Mouse (Mus musculus) midbrain, embryonic 13.5 days (tissue): ENCODE results near the gene Crybg1. TPM values are rescaled to one million over a fixed set of nuclear protein-coding genes. Genes with fewer than 3 reads are reported as not detected.

Source experiments
- ATAC-seq: fragments of 200-750 bp; cut with Nextera tagmentation; 2 replicates; pipeline ENCODE4 v1.8.0; 2017; ENCODE audit warnings: mild to moderate bottlenecking, moderate TSS enrichment, moderate library complexity
- H3K27ac ChIP-seq: fragments of 300-500 bp; sonication (generic); 2 replicates; pipeline ENCODE4 v1.5.1; 2015; ENCODE audit warnings: inconsistent platforms, mild to moderate bottlenecking, moderate library complexity
- H3K27me3 ChIP-seq: fragments of 300-500 bp; sonication (generic); 2 replicates; pipeline ENCODE4 v1.6.1; 2015; ENCODE audit warnings: mild to moderate bottlenecking, inconsistent platforms
- H3K36me3 ChIP-seq: fragments of 300-500 bp; sonication (generic); 2 replicates; pipeline ENCODE4 v1.6.1; 2015; ENCODE audit warnings: mild to moderate bottlenecking, inconsistent platforms
- H3K4me1 ChIP-seq: fragments of 300-500 bp; sonication (generic); replicated peaks from 2 replicates; pipeline ENCODE4 v1.6.1; 2015; ENCODE audit warnings: inconsistent platforms
- H3K4me2 ChIP-seq: fragments of 300-500 bp; sonication (generic); replicated peaks from 2 replicates; pipeline ENCODE4 v1.6.1; 2015; ENCODE audit warnings: moderate library complexity, mild to moderate bottlenecking, inconsistent platforms
- H3K4me3 ChIP-seq: fragments of 300-500 bp; sonication (generic); replicated peaks from 2 replicates; pipeline ENCODE4 v1.5.1; 2015; ENCODE audit warnings: mild to moderate bottlenecking, inconsistent platforms
- H3K9ac ChIP-seq: fragments of 300-500 bp; sonication (generic); replicated peaks from 2 replicates; pipeline ENCODE4 v1.6.1; 2015; ENCODE audit warnings: mild to moderate bottlenecking, inconsistent platforms
- H3K9me3 ChIP-seq: fragments of 300-500 bp; sonication (generic); 2 replicates; pipeline ENCODE4 v1.6.1; 2016; ENCODE audit warnings: mild to moderate bottlenecking, inconsistent platforms
- WGBS: fragments of 180-500 bp; shearing (Covaris S2); methylation state at CpG from one replicate; pipeline ENCODE4 v1.1.7; 2015; 5-methylcytosine and 5-hydroxymethylcytosine counted together
- polyA plus RNA-seq: library from polyadenylated mRNA; unstranded; fragments of >200 nt; fragmentation: Nextera tagmentation; extraction: Ambion mirVana; gene quantifications from 2 replicates; pipeline ENCODE4 v1.2.1, GENCODE M21; 2015

The Crybg1 gene
- polyA plus RNA-seq, 1 experiment from 2014 or later, result 0.34 TPM

DNA sequence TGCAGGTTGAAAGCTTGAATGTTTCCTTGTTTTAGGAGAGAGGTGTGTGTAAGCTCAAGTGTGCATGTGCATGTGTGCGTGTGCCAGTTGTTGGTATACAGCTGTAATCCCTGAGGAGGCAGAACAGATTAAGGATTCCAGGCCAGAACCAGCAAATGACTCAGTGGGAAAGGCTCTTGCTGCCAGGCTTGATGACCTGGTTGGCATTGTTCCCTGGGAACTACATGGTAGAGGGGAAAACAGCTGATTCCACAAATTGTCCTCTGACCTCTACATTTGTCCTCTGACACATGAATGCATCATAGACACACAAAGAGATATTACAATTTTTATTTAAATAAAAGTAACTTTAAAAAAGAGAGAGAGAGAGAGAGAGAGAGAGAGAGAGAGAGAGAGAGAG, 122.5 kb downstream of the Crybg1 start:
- Histone ChIP-seq H3K27ac (no peak overlapping the region), H3K9ac (no peak overlapping the region), H3K4me3 (no peak overlapping the region), H3K27me3 (no peaks in the 10 kb centered on the region), H3K4me1 (no peaks in the 10 kb centered on the region), H3K4me2 (no peak overlapping the region), H3K9me3 (no peaks in the 10 kb centered on the region), H3K36me3 (no peaks in the 10 kb centered on the region)
- 88% methylated on average over 1 of the region's 1 CpGs for WGBS
- ATAC-seq, result no peak

DNA sequence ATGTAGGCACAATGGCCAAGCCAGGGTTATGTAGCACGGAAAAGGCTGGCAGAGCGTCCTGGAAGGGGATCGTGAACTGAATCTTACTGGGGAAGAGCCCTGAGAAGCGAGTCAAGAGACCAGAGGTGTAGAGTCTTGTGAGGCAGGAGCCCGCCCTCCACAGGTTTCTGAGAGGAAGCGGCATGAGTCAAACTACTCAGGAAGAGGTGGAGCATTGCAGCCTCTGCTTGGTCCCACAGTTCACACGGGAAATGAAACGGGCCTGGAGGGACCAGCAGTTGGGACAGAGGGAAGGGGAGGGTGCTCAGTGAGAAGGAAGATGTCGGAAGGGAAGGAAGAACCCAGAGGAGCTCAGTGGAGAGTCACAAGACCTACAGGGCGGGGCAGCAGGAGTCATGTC, 123.9 kb downstream of the Crybg1 start:
- no peak for ATAC-seq
- Histone ChIP-seq H3K4me3 (no peak overlapping the region), H3K4me1 (no peaks in the 10 kb centered on the region), H3K27me3 (no peaks in the 10 kb centered on the region), H3K36me3 (no peaks in the 10 kb centered on the region), H3K9ac (no peak overlapping the region), H3K27ac (no peak overlapping the region), H3K4me2 (no peak overlapping the region), H3K9me3 (no peaks in the 10 kb centered on the region)
- WGBS, result 73% methylated on average over 10 of the region's 10 CpGs

- Histone ChIP-seq H3K4me3 (no peak overlapping the region), H3K27ac (no peak overlapping the region), H3K9me3 (no peaks in the 10 kb centered on the region), H3K36me3 (no peaks in the 10 kb centered on the region), H3K9ac (no peak overlapping the region), H3K4me2 (no peak overlapping the region), H3K27me3 (no peaks in the 10 kb centered on the region), H3K4me1 (no peaks in the 10 kb centered on the region)
- WGBS, result 79% methylated on average over 4 of the region's 4 CpGs
- ATAC-seq, result no peak
These were observed 128.5 kb downstream of the Crybg1 start for GRCm38 (mm10) chr10:44020141-44020540.

DNA sequence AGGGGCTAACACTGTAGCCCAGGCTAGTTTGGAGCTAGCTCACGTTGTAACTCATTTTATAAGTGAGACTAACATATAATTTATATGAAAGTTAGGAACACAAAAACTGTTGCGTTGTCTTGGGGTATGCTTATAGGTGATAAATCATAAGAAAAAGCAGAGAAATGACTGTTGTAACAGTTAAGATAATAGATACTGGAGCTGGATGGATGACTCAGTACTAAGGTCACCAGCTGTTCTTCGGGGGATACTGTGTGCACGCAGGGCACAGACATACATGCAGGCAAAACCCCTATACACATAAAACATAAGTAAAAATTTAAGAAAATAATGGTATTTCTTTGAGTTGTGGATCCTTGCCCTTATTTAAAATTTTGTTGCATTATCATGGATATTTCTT, 130.1 kb downstream of the Crybg1 start:
- Histone ChIP-seq H3K4me2 (no peak overlapping the region), H3K27me3 (no peaks in the 10 kb centered on the region), H3K9me3 (no peaks in the 10 kb centered on the region), H3K9ac (no peak overlapping the region), H3K4me1 (no peaks in the 10 kb centered on the region), H3K27ac (no peak overlapping the region), H3K36me3 (no peaks in the 10 kb centered on the region), H3K4me3 (no peak overlapping the region)
- 92% methylated on average over 4 of the region's 4 CpGs for WGBS
- no peak for ATAC-seq

GRCm38 (mm10) chr10:44015631-44016030, 133.0 kb downstream of the Crybg1 start:
- no peak for ATAC-seq
- 81% methylated on average over 2 of the region's 2 CpGs for WGBS
- Histone ChIP-seq H3K4me1 (no peaks in the 10 kb centered on the region), H3K4me2 (no peak overlapping the region), H3K27ac (no peak overlapping the region), H3K36me3 (no peaks in the 10 kb centered on the region), H3K27me3 (no peaks in the 10 kb centered on the region), H3K9me3 (no peaks in the 10 kb centered on the region), H3K4me3 (no peak overlapping the region), H3K9ac (no peak overlapping the region)

DNA sequence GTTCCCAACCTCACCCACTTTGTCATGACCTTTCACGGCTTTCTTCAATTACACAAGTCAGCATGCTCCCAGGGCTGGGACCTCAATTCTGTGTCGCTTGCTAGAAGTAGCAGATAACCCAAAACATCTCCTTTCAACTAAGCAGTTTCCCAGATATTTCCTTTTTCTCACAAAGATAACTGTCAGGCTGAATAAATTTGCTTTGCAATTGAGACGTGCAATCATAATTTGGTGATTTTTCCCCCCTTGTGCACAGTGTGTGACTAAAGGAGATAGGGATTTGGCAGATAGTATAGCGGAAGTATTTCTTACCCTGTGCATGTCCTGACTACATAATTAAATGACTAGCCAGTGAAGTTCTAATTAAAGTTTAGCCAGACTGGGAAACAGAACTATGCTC, 134.8 kb downstream of the Crybg1 start:
- H3K4me3 ChIP-seq, result no peak overlapping the region
- H3K27me3 ChIP-seq, result peaks cover 4% of the 10 kb centered on the region; the same call in 1 of the 2 replicates
- ATAC-seq, result no peak
- no peak overlapping the region for H3K9ac ChIP-seq
- H3K9me3 ChIP-seq, result no peaks in the 10 kb centered on the region
- no peaks in the 10 kb centered on the region for H3K4me1 ChIP-seq
- 63% methylated on average over 4 of the region's 4 CpGs for WGBS
- H3K36me3 ChIP-seq, result no peaks in the 10 kb centered on the region
- H3K4me2 ChIP-seq, result no peak overlapping the region
- H3K27ac ChIP-seq, result no peak overlapping the region

DNA sequence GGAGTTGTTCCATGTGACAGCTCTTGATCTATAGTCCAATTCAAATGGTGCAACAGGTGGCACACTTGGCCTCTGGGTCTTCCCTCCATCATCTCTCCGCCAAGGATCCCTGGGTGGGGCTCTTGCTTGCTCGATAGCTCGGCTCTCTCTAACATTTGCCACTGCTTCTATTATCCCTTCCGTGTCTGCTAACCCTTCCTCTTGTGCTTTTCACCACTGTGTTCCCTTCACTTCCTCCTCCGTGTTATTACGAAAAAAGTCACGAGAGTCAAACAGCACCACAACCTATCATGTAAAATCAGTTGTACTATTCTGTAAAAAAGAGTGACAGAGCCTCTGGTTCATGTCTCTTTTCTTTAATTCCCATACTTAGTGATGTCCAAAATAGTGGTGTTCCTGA, 137.2 kb downstream of the Crybg1 start:
- ATAC-seq, result no peak
- 87% methylated on average over 7 of the region's 7 CpGs for WGBS
- no peaks in the 10 kb centered on the region for H3K36me3 ChIP-seq
- no peak overlapping the region for H3K27ac ChIP-seq
- H3K4me1 ChIP-seq, result no peaks in the 10 kb centered on the region; the same call in 1 of the 2 replicates
- H3K4me2 ChIP-seq, result no peak overlapping the region
- no peak overlapping the region for H3K4me3 ChIP-seq
- no peak overlapping the region for H3K9ac ChIP-seq
- peaks cover 28% of the 10 kb centered on the region for H3K27me3 ChIP-seq
- H3K9me3 ChIP-seq, result no peaks in the 10 kb centered on the region

DNA sequence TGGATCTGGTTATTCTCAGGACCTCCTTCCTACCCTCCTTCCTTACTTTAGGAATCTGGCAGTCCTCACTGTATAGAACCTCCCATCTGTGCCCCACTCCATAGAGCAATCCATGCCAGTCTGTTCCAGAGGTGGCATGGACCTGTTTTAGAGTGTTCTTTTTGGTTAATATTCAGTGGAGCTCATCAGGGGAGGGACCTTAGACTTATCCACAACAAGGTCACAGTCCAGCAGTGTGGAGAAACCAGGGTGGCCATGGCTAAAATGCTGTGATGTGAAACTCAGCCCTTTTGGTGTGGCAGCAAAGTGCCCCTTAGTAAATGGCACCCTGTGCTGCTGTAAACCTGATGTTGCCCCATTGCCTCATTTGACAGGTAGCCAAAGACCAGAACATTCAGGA, 139.8 kb downstream of the Crybg1 start:
- Histone ChIP-seq H3K4me1 (peaks cover 20% of the 10 kb centered on the region), H3K27ac (no peak overlapping the region), H3K27me3 (peaks cover 54% of the 10 kb centered on the region), H3K9ac (no peak overlapping the region), H3K4me3 (no peak overlapping the region), H3K4me2 (no peak overlapping the region), H3K36me3 (no peaks in the 10 kb centered on the region), H3K9me3 (no peaks in the 10 kb centered on the region)
- no peak for ATAC-seq

DNA sequence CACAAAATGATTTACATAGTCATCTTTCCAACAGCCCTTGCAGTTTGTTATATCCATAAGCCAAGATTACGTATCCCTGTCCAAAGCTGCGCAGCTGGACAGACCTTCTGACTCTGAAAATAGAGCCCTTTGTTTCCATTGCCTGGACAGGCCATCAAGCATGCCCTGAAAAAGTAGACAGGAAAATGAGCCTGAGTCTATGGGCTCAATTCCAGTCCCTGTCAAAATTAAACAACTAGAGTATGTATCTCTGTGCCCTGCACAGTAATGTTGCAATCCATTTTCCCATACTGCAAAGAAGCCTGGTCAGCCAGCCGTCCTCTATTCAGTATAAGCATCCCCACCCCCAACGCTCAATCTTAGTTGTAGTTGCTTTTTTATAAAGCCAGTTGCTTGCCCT, 141.8 kb downstream of the Crybg1 start:
- H3K4me3 ChIP-seq, result no peak overlapping the region
- no peaks in the 10 kb centered on the region for H3K36me3 ChIP-seq
- 86% methylated on average over 4 of the region's 4 CpGs for WGBS
- H3K4me1 ChIP-seq, result peaks cover 36% of the 10 kb centered on the region
- no peak for ATAC-seq
- no peak overlapping the region for H3K9ac ChIP-seq
- H3K27ac ChIP-seq, result no peak overlapping the region
- H3K27me3 ChIP-seq, result peaks cover 74% of the 10 kb centered on the region
- no peaks in the 10 kb centered on the region for H3K9me3 ChIP-seq
- H3K4me2 ChIP-seq, result no peak overlapping the region

GRCm38 (mm10) chr10:44005677-44006641, 142.7 kb downstream of the Crybg1 start:
- no peak overlapping the region for H3K27ac ChIP-seq
- no peaks in the 10 kb centered on the region for H3K9me3 ChIP-seq
- under 1% methylated on average over 40 of the region's 40 CpGs for WGBS
- H3K4me2 ChIP-seq, result peak overlapping the region; percentile 60
- H3K4me3 ChIP-seq, result peak overlapping the region; percentile 36
- H3K9ac ChIP-seq, result peak overlapping the region; percentile 49; the same call in 1 of the 2 replicates
- peak; percentile 62 for ATAC-seq
- peaks cover 83% of the 10 kb centered on the region for H3K27me3 ChIP-seq
- H3K36me3 ChIP-seq, result no peaks in the 10 kb centered on the region
- peaks cover 36% of the 10 kb centered on the region for H3K4me1 ChIP-seq

- Histone ChIP-seq H3K9ac (peak overlapping the region; percentile 50; the same call in 1 of the 2 replicates), H3K27ac (no peak overlapping the region), H3K4me1 (peaks cover 39% of the 10 kb centered on the region), H3K27me3 (peaks cover 85% of the 10 kb centered on the region), H3K36me3 (no peaks in the 10 kb centered on the region), H3K9me3 (no peaks in the 10 kb centered on the region), H3K4me3 (peak overlapping the region; percentile 50), H3K4me2 (peak overlapping the region; percentile 68)
- WGBS, result 1% methylated on average over 33 of the region's 33 CpGs
- ATAC-seq, result no peak
These were observed 144.4 kb downstream of the Crybg1 start for GRCm38 (mm10) chr10:44004221-44004751.

GRCm38 (mm10) chr10:44003551-44004151, 145.0 kb downstream of the Crybg1 start:
- WGBS, result 0% methylated on average over 64 of the region's 68 CpGs

More at GRCm38 (mm10) chr10:44003551-44004151, 145.0 kb downstream of the Crybg1 start:
- H3K36me3 ChIP-seq, result no peaks in the 10 kb centered on the region
- peaks cover 83% of the 10 kb centered on the region for H3K27me3 ChIP-seq
- H3K9me3 ChIP-seq, result no peaks in the 10 kb centered on the region
- H3K4me2 ChIP-seq, result peak overlapping the region; percentile 68
- peak overlapping the region; percentile 50 for H3K4me3 ChIP-seq
- peaks cover 39% of the 10 kb centered on the region for H3K4me1 ChIP-seq
- peak; percentile 44 for ATAC-seq
- H3K27ac ChIP-seq, result no peak overlapping the region
- H3K9ac ChIP-seq, result peak overlapping the region; percentile 50
